Mouse (Mus musculus): Measurements from ENCODE around the gene Olfr849. TPM values are rescaled to one million over a fixed set of nuclear protein-coding genes. Genes with fewer than 3 reads are reported as not detected.

Gene Olfr849
- not detected in 2 replicates for polyA plus RNA-seq (2015; fragmentation: Nextera tagmentation; extraction: Ambion mirVana)

- Histone ChIP-seq H3K27ac (replicated peaks) (no peak within 1 kb of the TSS), H3K27me3 (no peaks in the 10 kb centered on the region), H3K9ac (no peak within 1 kb of the TSS), H3K4me3 (replicated peaks) (no peak within 1 kb of the TSS), H3K4me1 (no peaks in the 10 kb centered on the region), H3K36me3 (no peaks in the 10 kb centered on the region), H3K4me2 (replicated peaks) (no peak within 1 kb of the TSS), H3K9me3 (replicated peaks) (peaks cover 7% of the 10 kb centered on the region; the same call in 1 of the 2 replicates)
- no peak for ATAC-seq (ENCODE audit: insufficient number of reproducible peaks, low FRiP score, low TSS enrichment, low read depth)
- WGBS = 71% methylated on average over 2 of the region's 2 CpGs
These were observed at the start of gene Olfr849 for GRCm38 (mm10) chr9:19439966-19440365. Gene Olfr849 (plus strand): TSS chr9:19440266.

- no peak within 1 kb of the TSS for H3K4me3 ChIP-seq (replicated peaks)
- peaks cover 6% of the 10 kb centered on the region for H3K9me3 ChIP-seq (replicated peaks)
- no peaks in the 10 kb centered on the region for H3K36me3 ChIP-seq
- H3K4me2 ChIP-seq (replicated peaks) = no peak within 1 kb of the TSS
- H3K9ac ChIP-seq = no peak within 1 kb of the TSS
- H3K27me3 ChIP-seq = no peaks in the 10 kb centered on the region
- H3K27ac ChIP-seq (replicated peaks) = no peak within 1 kb of the TSS
- ATAC-seq (ENCODE audit: insufficient number of reproducible peaks, low FRiP score, low TSS enrichment, low read depth) = no peak
- H3K4me1 ChIP-seq = no peaks in the 10 kb centered on the region
These were observed 38.1 kb downstream of the Olfr849 start, which contains the start of gene Olfr850 for GRCm38 (mm10) chr9:19478148-19478547. Gene Olfr850 (minus strand): TSS chr9:19478248.

- Histone ChIP-seq H3K27ac (replicated peaks) (no peak within 1 kb of the TSS), H3K4me1 (no peaks in the 10 kb centered on the region), H3K4me3 (replicated peaks) (no peak within 1 kb of the TSS), H3K36me3 (no peaks in the 10 kb centered on the region), H3K4me2 (replicated peaks) (no peak within 1 kb of the TSS), H3K27me3 (no peaks in the 10 kb centered on the region), H3K9ac (no peak within 1 kb of the TSS), H3K9me3 (replicated peaks) (0 out of 2 replicates have a peak, but pooled peaks cover 3% of the 10 kb centered on the region)
- no peak for ATAC-seq (ENCODE audit: insufficient number of reproducible peaks, low FRiP score, low TSS enrichment, low read depth)
These were observed 52.9 kb downstream of the Olfr849 start, which contains the start of gene Olfr851 for GRCm38 (mm10) chr9:19492995-19493394. Gene Olfr851 (plus strand): TSS chr9:19493295.

Other genes starting within 250 kb of the Olfr849 start
- gene Olfr843, start 188.3 kb upstream of the Olfr849 start, polyA plus RNA-seq (2015; fragmentation: Nextera tagmentation; extraction: Ambion mirVana) = not detected in 2 replicates
- 0.09 TPM in 1 of 2 replicates, not detected in the other for gene Olfr844, start 123.9 kb upstream of the Olfr849 start, polyA plus RNA-seq (2015; fragmentation: Nextera tagmentation; extraction: Ambion mirVana)
- not detected in 2 replicates for gene Olfr845, start 103.8 kb upstream of the Olfr849 start, polyA plus RNA-seq (2015; fragmentation: Nextera tagmentation; extraction: Ambion mirVana)
- gene Olfr846, start 76.3 kb upstream of the Olfr849 start, polyA plus RNA-seq (2015; fragmentation: Nextera tagmentation; extraction: Ambion mirVana) = not detected in 2 replicates
- 0.23 TPM in 1 of 2 replicates, not detected in the other for gene Olfr847, start 61.6 kb upstream of the Olfr849 start, polyA plus RNA-seq (2015; fragmentation: Nextera tagmentation; extraction: Ambion mirVana)
- not detected in 2 replicates for gene Olfr850, start 38.0 kb downstream of the Olfr849 start, polyA plus RNA-seq (2015; fragmentation: Nextera tagmentation; extraction: Ambion mirVana)
- not detected in 2 replicates for gene Olfr851, start 53.0 kb downstream of the Olfr849 start, polyA plus RNA-seq (2015; fragmentation: Nextera tagmentation; extraction: Ambion mirVana)
- gene Olfr853, start 100.8 kb downstream of the Olfr849 start, polyA plus RNA-seq (2015; fragmentation: Nextera tagmentation; extraction: Ambion mirVana) = not detected in 2 replicates
- gene Olfr854, start 127.1 kb downstream of the Olfr849 start, polyA plus RNA-seq (2015; fragmentation: Nextera tagmentation; extraction: Ambion mirVana) = not detected in 2 replicates
- gene Olfr855, start 142.4 kb downstream of the Olfr849 start, polyA plus RNA-seq (2015; fragmentation: Nextera tagmentation; extraction: Ambion mirVana) = 0.11 TPM in 1 of 2 replicates, not detected in the other
- 22.3 and 26.7 TPM in 2 replicates for gene Zfp317, start 181.8 kb downstream of the Olfr849 start, polyA plus RNA-seq (2015; fragmentation: Nextera tagmentation; extraction: Ambion mirVana)